Mouse (Mus musculus): ENCODE measurements around the gene Zfp979.

DNA sequence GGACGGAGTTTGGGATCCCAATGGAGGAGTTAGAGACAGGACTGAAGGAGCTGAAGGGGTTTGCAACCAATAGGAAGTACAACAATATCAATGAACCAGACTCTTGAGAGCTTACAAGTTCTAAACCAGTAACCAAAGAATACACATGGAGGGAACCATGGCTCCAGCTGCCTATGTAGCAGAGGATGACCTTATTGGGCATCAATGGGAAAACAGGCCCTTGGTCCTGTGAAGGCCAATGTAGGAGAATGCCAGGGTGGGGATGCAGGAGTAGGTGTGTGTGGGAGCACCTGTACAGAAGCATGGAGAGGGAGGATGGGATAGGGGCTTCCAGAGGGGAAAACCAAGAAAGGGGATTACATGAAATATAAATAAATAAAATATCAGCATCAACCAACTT is 40.4 kb downstream of the Zfp979 start:
- TF ChIP-seq CTCF (IDR thresholded peaks at IDR 0.05; ENCODE audit: low read depth) = no peak
- no peak for TF ChIP-seq EP300 (IDR thresholded peaks at IDR 0.05; ENCODE audit: low read depth)
